Mouse (Mus musculus): ENCODE data around the gene Iqcf1. TPM values are rescaled to one million over a fixed set of nuclear protein-coding genes. Genes with fewer than 3 reads are reported as not detected.

Gene Iqcf1
- polyA plus RNA-seq, 1 experiment from 2014 or later, result not detected

- Histone ChIP-seq H3K27ac (peak overlapping the region; percentile 85), H3K4me1 (peaks cover 58% of the 10 kb centered on the region), H3K4me3 (peak overlapping the region; percentile 77), H3K27me3 (no peaks in the 10 kb centered on the region), H3K9ac (peak overlapping the region; percentile 61), H3K9me3 (no peaks in the 10 kb centered on the region), H3K36me3 (peaks cover 18% of the 10 kb centered on the region), H3K4me2 (peak overlapping the region; percentile 95)
- 21% methylated on average over 16 of the region's 16 CpGs for WGBS
- peak; percentile 23; the same call in 1 of the 2 replicates for ATAC-seq (ENCODE audit: insufficient number of reproducible peaks, insufficient read depth, low FRiP score, low TSS enrichment, low read depth)
Measured at GRCm38 (mm10) chr9:106476002-106476923, 23.5 kb upstream of the Iqcf1 start.

- Histone ChIP-seq H3K4me2 (peak within 1 kb of the TSS; percentile 95), H3K9ac (peak within 1 kb of the TSS; percentile 81), H3K4me3 (peak within 1 kb of the TSS; percentile 77), H3K27me3 (no peaks in the 10 kb centered on the region), H3K27ac (peak within 1 kb of the TSS; percentile 85), H3K4me1 (peaks cover 50% of the 10 kb centered on the region), H3K9me3 (no peaks in the 10 kb centered on the region), H3K36me3 (peaks cover 24% of the 10 kb centered on the region)
- ATAC-seq (ENCODE audit: insufficient number of reproducible peaks, insufficient read depth, low FRiP score, low TSS enrichment, low read depth), result peak; percentile 97
- WGBS, result 0% methylated on average over 41 of the region's 41 CpGs
Measured at GRCm38 (mm10) chr9:106476924-106477484, 22.8 kb upstream of the Iqcf1 start, which contains the start of gene Parp3. TSS of gene Parp3 (minus strand) at chr9:106476949.

DNA sequence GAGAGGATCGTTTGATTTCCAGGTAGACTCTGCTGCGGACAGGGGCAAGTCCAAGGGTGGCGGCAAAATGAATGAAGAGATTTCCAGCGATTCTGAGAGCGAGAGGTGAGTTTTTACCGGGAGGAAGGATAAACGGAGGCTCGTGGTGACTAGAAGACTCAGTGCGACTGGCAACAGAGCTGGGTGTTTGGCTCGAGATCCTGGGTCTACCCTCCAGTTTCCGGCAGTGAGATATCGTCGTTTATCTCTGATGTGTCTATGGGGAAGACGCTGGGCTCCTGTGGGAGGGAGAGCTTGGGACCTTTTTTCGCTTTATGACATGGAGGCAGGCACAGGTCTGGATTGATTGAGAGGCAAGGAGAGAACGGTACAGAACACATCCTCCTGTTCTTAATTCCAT lies 22.1 kb upstream of the Iqcf1 start:
- peak overlapping the region; percentile 77 for H3K4me3 ChIP-seq
- H3K4me1 ChIP-seq, result peaks cover 46% of the 10 kb centered on the region
- H3K4me2 ChIP-seq, result peak overlapping the region; percentile 95
- peaks cover 26% of the 10 kb centered on the region for H3K36me3 ChIP-seq
- H3K9me3 ChIP-seq, result no peaks in the 10 kb centered on the region
- peak overlapping the region; percentile 81 for H3K9ac ChIP-seq
- 4% methylated on average over 16 of the region's 16 CpGs for WGBS
- H3K27me3 ChIP-seq, result no peaks in the 10 kb centered on the region
- no peak overlapping the region for H3K27ac ChIP-seq
- no peak for ATAC-seq (ENCODE audit: insufficient number of reproducible peaks, insufficient read depth, low FRiP score, low TSS enrichment, low read depth)

- Histone ChIP-seq H3K27me3 (no peaks in the 10 kb centered on the region), H3K9me3 (no peaks in the 10 kb centered on the region), H3K4me3 (peak overlapping the region; percentile 77), H3K9ac (peak overlapping the region; percentile 81), H3K27ac (no peak overlapping the region), H3K4me2 (peak overlapping the region; percentile 95), H3K4me1 (peaks cover 46% of the 10 kb centered on the region), H3K36me3 (peaks cover 31% of the 10 kb centered on the region)
- WGBS, result 75% methylated on average over 9 of the region's 9 CpGs
- no peak for ATAC-seq (ENCODE audit: insufficient number of reproducible peaks, insufficient read depth, low FRiP score, low TSS enrichment, low read depth)
Measured at GRCm38 (mm10) chr9:106478101-106478500, 21.7 kb upstream of the Iqcf1 start.

DNA sequence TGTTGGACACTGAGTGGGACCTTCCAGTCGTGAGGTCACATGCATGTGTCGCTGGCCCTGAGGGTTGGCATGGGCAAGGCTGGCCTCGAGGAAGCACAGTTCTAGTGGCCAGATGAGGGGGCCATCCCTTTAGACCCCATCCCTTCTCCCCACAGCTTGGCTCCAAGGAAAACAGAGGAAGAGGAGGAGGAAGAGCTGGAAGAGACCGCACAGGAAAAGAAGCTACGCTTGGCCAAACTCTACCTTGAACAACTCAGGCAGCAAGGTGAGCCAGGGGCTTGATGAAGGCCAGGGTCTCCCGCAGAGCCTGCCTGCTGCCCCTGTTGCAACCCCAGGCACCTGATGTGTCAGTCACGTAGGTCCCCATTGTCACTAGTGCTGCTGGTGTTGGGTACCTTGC lies 19.2 kb upstream of the Iqcf1 start:
- Histone ChIP-seq H3K4me1 (peaks cover 23% of the 10 kb centered on the region), H3K9ac (no peak overlapping the region), H3K27ac (no peak overlapping the region), H3K36me3 (peaks cover 55% of the 10 kb centered on the region), H3K27me3 (no peaks in the 10 kb centered on the region), H3K4me2 (no peak overlapping the region), H3K4me3 (no peak overlapping the region), H3K9me3 (no peaks in the 10 kb centered on the region)
- WGBS, result 86% methylated on average over 7 of the region's 7 CpGs
- ATAC-seq (ENCODE audit: insufficient number of reproducible peaks, insufficient read depth, low FRiP score, low TSS enrichment, low read depth), result no peak

GRCm38 (mm10) chr9:106481075-106481474 lies 18.7 kb upstream of the Iqcf1 start:
- H3K9ac ChIP-seq, result no peak overlapping the region
- peaks cover 18% of the 10 kb centered on the region for H3K4me1 ChIP-seq
- H3K36me3 ChIP-seq, result peaks cover 60% of the 10 kb centered on the region
- no peak overlapping the region for H3K4me2 ChIP-seq
- no peaks in the 10 kb centered on the region for H3K27me3 ChIP-seq
- 93% methylated on average over 15 of the region's 15 CpGs for WGBS
- no peak overlapping the region for H3K4me3 ChIP-seq
- ATAC-seq (ENCODE audit: insufficient number of reproducible peaks, insufficient read depth, low FRiP score, low TSS enrichment, low read depth), result no peak
- no peaks in the 10 kb centered on the region for H3K9me3 ChIP-seq
- H3K27ac ChIP-seq, result no peak overlapping the region

DNA sequence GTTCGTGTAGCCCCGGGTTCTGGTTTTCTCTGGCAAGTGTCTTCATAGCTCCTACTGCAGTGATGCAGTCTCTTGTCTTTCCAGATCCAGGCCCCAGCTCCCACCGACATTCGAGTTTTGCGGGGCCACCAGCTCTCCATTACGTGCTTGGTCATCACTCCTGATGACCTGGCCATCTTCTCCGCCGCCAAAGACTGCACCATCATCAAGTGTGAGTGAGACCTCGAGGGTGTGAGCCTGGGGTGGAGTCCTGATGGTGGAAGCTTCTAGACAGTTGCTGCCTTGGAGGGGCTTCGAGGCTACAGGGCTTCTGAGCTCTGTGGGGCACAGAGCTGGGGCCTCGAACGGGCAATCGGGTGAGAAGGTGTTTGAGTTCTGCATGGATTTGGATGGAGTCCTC lies 18.1 kb upstream of the Iqcf1 start:
- Histone ChIP-seq H3K4me2 (no peak overlapping the region), H3K27me3 (no peaks in the 10 kb centered on the region), H3K9me3 (no peaks in the 10 kb centered on the region), H3K27ac (no peak overlapping the region), H3K4me1 (peaks cover 12% of the 10 kb centered on the region), H3K4me3 (no peak overlapping the region), H3K36me3 (peaks cover 65% of the 10 kb centered on the region), H3K9ac (no peak overlapping the region)
- WGBS, result 93% methylated on average over 13 of the region's 13 CpGs
- no peak for ATAC-seq (ENCODE audit: insufficient number of reproducible peaks, insufficient read depth, low FRiP score, low TSS enrichment, low read depth)

DNA sequence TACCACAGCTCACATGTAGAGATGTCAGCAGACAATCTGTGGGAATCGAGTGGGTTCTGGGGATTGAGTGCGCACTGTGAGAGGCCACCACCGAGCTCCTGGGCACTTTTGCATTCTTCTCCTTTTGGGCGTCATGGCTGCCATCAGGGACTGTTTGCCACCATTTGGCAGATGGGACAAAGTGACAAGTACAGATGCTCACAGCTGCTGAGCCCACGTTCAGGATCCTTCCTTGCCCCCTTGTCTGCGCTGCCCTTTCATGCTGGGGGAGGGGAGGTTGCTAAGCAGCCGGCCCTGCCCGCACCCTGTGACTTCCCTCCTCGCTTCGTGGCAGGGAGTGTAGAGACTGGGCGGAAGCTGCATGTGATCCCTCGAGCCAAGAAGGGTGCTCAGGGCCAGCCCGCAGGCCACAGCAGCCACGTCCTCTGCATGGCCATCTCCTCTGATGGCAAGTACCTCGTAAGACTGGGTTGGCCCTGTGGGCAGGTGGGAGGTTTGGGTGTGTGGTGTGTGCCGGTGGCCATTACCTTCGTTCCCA lies 17.1 kb upstream of the Iqcf1 start:
- Histone ChIP-seq H3K4me3 (no peak overlapping the region), H3K27ac (no peak overlapping the region), H3K9ac (0 out of 2 replicates have a peak overlapping the region, but pooled peaks have one; percentile 36), H3K4me2 (no peak overlapping the region), H3K9me3 (no peaks in the 10 kb centered on the region), H3K27me3 (no peaks in the 10 kb centered on the region), H3K4me1 (peaks cover 11% of the 10 kb centered on the region), H3K36me3 (peaks cover 65% of the 10 kb centered on the region)
- ATAC-seq (ENCODE audit: insufficient number of reproducible peaks, insufficient read depth, low FRiP score, low TSS enrichment, low read depth), result no peak
- WGBS, result 92% methylated on average over 17 of the region's 17 CpGs

DNA sequence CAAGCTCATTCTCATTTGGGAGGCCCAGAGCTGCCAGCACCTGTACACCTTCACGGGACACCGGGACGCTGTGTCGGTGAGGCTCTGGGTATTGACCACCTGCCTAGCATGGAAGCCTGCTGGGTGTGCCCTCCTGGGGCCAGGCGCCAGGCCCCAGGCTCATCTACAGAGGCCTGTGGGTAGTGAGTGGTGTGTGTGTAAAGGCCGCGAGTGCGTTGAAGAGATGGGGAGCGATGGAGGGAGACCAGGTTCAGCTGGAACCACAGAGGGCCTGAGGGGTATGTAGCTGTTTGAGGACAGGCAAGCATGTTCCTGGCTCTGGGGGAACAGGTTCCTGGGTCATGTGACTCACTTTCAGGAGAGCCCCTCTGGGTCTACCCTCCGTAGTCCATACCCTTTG lies 16.6 kb upstream of the Iqcf1 start:
- H3K27ac ChIP-seq, result no peak overlapping the region
- 95% methylated on average over 10 of the region's 10 CpGs for WGBS
- peaks cover 6% of the 10 kb centered on the region for H3K4me1 ChIP-seq
- 0 out of 2 replicates have a peak overlapping the region, but pooled peaks have one; percentile 36 for H3K9ac ChIP-seq
- no peak for ATAC-seq (ENCODE audit: insufficient number of reproducible peaks, insufficient read depth, low FRiP score, low TSS enrichment, low read depth)
- no peaks in the 10 kb centered on the region for H3K27me3 ChIP-seq
- no peaks in the 10 kb centered on the region for H3K9me3 ChIP-seq
- H3K4me3 ChIP-seq, result no peak overlapping the region
- peaks cover 65% of the 10 kb centered on the region for H3K36me3 ChIP-seq
- no peak overlapping the region for H3K4me2 ChIP-seq

DNA sequence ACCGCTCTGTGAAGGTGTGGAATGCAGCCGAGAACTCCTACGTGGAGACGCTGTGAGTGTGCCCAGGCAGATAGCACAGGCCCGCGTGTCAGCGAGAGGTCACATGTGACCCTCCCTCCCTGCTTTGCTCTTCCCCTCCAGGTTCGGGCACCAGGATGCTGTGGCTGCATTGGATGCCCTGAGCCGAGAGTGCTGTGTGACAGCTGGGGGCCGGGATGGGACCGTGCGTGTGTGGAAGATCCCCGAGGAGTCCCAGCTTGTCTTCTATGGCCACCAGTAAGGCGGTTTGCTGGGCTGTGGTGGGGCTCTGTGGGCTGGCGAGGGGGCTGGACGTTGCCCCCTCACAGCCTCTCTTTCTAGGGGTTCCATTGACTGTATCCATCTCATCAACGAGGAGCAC lies 16.2 kb upstream of the Iqcf1 start:
- Histone ChIP-seq H3K9ac (no peak overlapping the region), H3K27me3 (no peaks in the 10 kb centered on the region), H3K4me1 (0 out of 2 replicates have a peak, but pooled peaks cover 2% of the 10 kb centered on the region), H3K36me3 (peaks cover 65% of the 10 kb centered on the region), H3K4me3 (no peak overlapping the region), H3K27ac (no peak overlapping the region), H3K4me2 (no peak overlapping the region), H3K9me3 (no peaks in the 10 kb centered on the region)
- WGBS, result 90% methylated on average over 17 of the region's 17 CpGs
- no peak for ATAC-seq (ENCODE audit: insufficient number of reproducible peaks, insufficient read depth, low FRiP score, low TSS enrichment, low read depth)

GRCm38 (mm10) chr9:106485076-106485475 lies 14.7 kb upstream of the Iqcf1 start:
- Histone ChIP-seq H3K4me3 (no peak overlapping the region), H3K27ac (no peak overlapping the region), H3K27me3 (no peaks in the 10 kb centered on the region), H3K36me3 (peaks cover 59% of the 10 kb centered on the region), H3K9me3 (no peaks in the 10 kb centered on the region), H3K4me2 (no peak overlapping the region), H3K9ac (no peak overlapping the region), H3K4me1 (no peaks in the 10 kb centered on the region)
- WGBS, result 89% methylated on average over 10 of the region's 10 CpGs
- ATAC-seq (ENCODE audit: insufficient number of reproducible peaks, insufficient read depth, low FRiP score, low TSS enrichment, low read depth), result no peak; the same call in 1 of the 2 replicates

Data from embryonic facial prominence, embryonic 13.5 days (tissue).